Mouse (Mus musculus) spleen, adult 18-20 months (tissue): ENCODE results near the gene H2-T24.
"Not testable (repeated sequence)": the region's sequence is repeated elsewhere in the genome, so short reads cannot be mapped to it uniquely, and the experiment has no call there.

Experiments
- DNase-seq, 2 experiments: peaks; one replicate each; pipeline ENCODE4 v3.0.0; 2022; ENCODE audit warnings: mixed read lengths in 2 of 2

The H2-T24 gene

GRCm38 (mm10) chr17:36020191-36021073 is at the start of gene H2-T24:
TSS of gene H2-T24 (minus strand) at chr17:36020560.
- peak; percentile 76 to 80 for DNase-seq

GRCm38 (mm10) chr17:36060829-36061228 is 40.5 kb upstream of the H2-T24 start:
- DNase-seq, result peak; percentile 66 to 90

- DNase-seq, result not testable (repeated sequence)
These were observed 38.0 kb upstream of the H2-T24 start, which contains the start of gene Gm11127 for GRCm38 (mm10) chr17:36058362-36058761. TSS of gene Gm11127 (minus strand) at chr17:36058371.

- not testable (repeated sequence) for DNase-seq
These were observed 37.6 kb upstream of the H2-T24 start for GRCm38 (mm10) chr17:36057927-36058326.

GRCm38 (mm10) chr17:36043286-36043685 is 22.9 kb upstream of the H2-T24 start:
- no peak for DNase-seq

GRCm38 (mm10) chr17:36042610-36043169 is 22.3 kb upstream of the H2-T24 start, which contains the start of the genes H2-T22 and Gm6034:
TSS of gene H2-T22 (minus strand) at chr17:36042747.
TSS of gene Gm6034 (plus strand) at chr17:36042961.
- peak; percentile 63 to 69 for DNase-seq

- DNase-seq, result not testable (repeated sequence)
These were observed 21.7 kb upstream of the H2-T24 start for GRCm38 (mm10) chr17:36042055-36042454.

DNA sequence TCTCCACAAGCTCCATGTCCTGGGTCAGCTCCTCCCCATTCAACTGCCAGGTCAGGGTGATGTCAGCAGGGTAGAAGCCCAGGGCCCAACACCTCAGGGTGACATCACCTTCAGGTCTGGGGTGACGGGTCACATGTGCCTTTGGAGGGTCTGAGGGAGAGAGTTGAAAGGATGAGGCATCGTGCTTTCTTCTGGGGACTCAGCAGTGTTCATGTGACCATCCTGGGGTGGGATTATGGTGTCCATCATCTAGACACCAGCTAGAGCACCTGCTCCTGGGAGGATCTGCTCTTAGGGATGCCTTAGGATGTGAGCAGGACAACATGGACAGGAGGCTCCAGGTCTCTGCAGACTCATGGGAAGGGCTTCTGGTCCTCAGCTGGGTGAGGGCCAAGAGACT is 20.2 kb upstream of the H2-T24 start:
- not testable (repeated sequence) for DNase-seq

DNA sequence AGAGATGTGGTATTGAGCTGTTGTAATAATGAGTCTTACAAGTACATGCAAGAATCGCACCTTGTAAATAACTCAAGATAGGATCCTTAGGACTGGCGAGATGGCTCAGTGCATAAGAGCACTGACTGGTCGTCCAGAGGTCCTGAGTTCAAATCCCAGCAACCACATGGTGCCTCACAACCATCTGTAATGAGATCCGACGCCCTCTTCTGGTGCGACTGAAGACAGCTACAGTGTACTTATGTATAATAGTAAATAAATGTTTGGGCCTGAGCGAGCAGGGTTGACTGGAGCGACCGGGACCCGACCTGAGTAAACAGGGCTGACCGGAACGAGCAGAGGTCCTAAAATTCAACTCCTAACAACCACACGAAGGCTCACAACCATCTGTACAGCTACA is 15.8 kb upstream of the H2-T24 start:
- not testable (repeated sequence) for DNase-seq

- peak; percentile 49 to 63 for DNase-seq
These were observed 14.8 kb upstream of the H2-T24 start for GRCm38 (mm10) chr17:36035010-36035638.

DNA sequence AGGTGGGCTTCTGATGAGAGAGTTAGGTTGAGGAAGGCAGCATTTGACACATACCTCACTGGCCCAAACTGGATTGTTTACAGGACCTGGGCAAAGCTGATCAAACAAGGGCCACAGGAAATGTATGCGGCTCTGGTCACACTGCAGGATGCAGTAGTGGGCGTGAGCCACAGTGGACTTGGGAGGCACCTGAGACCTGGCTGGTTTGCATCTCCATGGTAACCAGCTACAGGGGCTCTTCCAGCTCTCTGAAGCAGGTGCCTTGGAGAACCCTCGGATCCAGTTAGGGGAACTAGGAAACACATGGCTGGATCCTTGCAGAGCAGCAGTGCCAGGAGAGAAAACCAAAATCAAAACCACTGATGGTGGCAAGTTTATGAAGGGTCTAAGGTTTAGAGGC is 14.2 kb upstream of the H2-T24 start:
- not testable (repeated sequence) for DNase-seq

- DNase-seq, result peak; percentile 63 to 67
These were observed 12.1 kb upstream of the H2-T24 start, which contains the start of gene H2-T23 for GRCm38 (mm10) chr17:36032351-36032875. TSS of gene H2-T23 (minus strand) at chr17:36032855.

DNA sequence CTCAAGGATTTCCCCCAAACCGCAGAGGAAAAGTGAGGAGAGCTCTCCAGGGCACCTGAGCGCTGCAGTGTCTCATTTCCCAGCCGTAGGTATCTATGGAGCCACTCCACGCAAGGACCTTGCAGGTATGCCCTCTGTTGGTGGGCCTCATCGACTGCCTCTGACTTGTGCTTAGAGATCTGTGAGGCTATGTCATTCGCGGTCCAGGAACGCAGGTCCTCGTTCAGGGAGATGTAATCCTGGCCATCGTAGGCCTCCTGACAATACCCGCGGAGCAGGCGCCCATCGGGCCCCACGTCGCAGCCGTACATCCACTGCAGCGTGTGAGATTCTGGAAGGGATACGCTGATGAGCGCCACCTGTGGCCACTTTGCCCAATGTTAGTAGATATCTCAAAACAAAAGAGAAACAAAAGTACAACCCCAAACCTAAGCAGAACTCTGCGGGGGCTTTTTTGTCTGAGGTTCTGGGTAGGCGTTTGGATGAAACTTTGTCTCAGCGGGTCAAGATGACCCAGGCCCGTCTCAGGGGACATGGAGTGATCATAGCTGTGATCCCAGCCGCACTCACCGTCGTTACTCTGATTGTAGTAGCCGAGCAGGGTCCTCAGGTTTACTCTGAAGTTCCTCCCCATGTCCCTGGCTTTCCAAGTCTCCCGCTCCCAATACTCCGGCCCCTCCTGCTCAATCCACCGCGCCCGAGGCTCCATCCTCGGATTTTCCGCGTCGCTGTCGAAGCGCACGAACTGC is 11.4 kb upstream of the H2-T24 start:
- peak; percentile 59 to 66 for DNase-seq

DNA sequence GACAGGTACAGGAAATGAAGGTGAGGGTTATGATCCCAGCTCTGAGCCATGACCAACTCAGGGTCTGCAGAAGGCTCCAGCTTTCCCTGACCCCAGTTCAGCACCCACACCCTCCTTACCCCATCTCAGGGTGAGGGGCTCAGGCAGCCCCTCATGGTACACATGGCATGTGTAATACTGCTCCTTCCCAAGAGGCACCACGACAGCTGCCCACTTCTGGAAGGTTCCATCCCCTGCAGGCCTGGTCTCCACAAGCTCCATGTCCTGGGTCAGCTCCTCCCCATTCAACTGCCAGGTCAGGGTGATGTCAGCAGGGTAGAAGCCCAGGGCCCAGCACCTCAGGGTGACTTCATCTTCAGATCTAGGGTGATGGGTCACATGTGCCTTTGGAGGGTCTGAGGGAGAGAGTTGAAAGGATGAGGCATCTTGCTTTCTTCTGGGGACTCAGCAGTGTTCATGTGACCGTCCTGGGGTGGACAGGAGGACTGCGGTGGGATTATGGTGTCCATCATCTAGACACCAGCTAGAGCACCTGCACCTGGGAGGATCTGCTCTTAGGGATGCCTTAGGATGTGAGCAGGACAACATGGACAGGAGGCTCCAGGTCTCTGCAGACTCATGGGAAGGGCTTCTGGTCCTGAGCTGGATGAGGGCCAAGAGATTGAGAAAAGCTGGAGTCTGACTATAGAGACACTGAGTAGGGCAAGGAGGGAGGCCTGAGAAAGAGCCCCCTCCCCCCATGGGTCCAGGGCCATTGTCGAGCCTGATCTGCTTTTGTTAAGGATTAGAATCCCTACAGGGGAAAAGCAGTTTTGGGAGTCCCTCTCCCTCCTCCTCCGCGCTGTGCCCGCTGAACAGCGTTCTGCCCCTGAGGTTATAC is 10.6 kb upstream of the H2-T24 start:
- not testable (repeated sequence) for DNase-seq

- DNase-seq, result not testable (repeated sequence)
These were observed 9.8 kb upstream of the H2-T24 start for GRCm38 (mm10) chr17:36030046-36030702.

- DNase-seq, result no peak
These were observed 8.7 kb upstream of the H2-T24 start for GRCm38 (mm10) chr17:36028879-36029619.

- no peak for DNase-seq
These were observed 7.3 kb upstream of the H2-T24 start for GRCm38 (mm10) chr17:36027663-36028062.

DNA sequence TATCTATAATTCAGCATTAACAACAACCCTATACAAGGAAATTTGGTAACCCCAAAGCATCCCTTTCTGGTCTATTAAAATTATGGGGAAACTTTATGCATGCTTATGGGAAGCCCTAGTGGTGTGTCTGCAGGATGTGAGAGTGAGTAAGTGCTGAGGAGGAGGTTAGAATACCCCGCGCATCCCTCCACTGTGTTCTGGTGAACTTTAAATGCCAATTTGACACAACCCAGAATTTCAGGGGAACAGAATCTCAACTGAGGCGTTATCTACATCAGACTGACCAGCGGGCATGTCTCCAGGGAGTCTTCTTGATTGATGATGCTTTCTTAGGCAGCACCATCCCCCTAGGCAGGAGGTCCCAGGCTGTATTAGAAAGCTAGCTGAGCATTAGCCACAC is 5.5 kb upstream of the H2-T24 start:
- no peak for DNase-seq

DNA sequence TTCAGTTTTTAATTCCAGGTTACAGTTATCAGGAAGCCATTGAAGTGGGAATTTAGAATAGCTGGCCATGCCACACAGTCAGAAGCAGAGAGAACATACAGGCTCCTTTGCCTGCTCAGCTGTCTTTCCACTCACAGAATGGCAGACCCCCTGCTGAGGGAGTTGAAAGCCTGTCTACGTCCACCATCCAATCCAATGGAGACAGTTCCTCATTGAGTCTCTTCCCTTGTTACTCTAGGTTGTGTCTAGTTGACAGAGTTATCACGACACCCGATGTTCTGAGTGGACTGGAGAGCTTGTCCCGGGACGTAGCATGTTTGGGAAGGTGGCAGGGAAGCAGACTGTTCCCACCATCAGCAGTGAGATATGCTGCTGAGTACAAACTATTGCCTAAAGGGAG is 4.8 kb upstream of the H2-T24 start:
- DNase-seq, result no peak
